Mouse (Mus musculus) spleen, adult 18-20 months (tissue): ENCODE measurements around the gene Cog3.

ENCODE experiments used
- DNase-seq, 2 experiments: peaks; one replicate each; pipeline ENCODE4 v3.0.0; 2022; ENCODE audit warnings: mixed read lengths in 2 of 2

Cog3 gene

DNA sequence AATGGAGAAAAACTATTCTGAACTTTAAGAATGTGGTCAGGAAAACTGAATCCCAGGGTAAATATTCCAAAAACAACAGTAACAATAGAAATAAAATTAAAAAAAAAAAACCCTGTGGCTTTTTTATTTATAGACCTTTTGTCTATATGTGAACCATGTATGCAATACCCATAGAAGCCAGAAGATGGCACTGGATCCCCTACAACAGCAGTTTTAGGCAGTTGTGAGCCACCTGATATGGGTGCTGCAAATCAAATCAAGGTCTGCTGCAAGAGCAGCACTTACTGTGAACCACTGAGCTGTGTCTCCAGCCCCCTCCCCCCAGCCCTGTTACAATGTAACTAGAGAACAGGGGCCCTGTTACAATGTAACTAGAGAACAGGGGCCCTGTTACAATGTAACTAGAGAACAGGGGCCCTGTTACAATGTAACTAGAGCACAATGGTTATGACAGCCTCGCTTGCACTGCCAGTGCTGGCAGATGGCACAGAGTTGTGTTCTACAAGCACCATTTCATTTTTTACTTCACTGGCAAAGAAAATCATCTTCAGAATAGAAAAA is 85.2 kb downstream of the Cog3 start:
- no peak for DNase-seq

DNA sequence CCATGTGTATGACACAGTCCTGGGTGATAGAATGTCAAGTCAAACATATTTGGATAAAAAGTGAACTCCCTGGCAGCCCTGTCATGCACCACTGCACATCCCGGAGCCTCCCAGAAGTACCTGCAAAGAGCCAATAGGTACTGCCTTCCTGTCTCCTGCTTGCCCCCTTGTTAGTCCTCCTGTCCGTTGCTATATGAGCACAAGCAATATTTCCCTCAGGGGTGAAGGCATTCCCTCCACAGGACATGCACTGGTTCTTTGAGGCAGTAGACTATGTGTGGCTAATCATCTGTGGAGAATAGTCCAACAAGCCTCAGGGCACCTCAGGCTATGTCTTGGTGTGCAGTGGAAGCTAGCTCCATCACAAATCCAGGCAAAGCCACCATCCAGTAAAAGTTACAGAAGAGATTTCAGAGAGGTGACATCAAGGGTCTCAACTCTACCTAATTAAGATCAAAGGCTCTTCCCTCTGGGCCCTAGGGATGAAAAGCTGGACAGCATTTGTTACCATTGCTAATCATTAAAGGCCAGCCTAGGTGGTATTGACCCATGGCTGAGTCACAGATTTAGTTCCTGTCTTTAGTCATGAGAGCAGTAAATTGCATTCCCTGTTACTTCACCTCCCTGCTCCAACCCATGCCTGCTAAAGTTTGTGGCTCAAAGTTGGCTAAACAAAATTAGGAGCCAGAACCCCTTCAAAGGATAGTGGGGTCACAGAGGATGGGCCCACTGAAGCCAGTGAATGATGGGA is 88.7 kb downstream of the Cog3 start:
- no peak for DNase-seq

DNA sequence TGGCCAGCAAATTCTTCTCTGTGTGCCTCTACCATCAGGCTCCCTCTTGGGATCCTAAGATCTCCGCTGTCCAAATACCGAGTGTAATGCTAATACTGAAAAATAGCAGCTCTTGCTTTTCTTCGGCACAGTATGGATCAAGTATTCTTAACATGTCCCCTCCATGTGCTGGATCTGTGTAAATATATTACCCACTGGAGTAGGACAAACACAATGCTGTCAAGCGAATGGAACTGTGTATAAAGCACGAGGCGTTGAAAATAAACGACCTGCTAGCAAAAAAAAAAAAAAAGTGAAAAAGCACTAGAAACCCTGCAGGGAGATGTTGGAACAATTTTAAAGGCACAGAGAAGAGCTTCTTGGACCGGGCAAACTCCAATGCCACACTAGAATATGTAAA is 92.8 kb downstream of the Cog3 start:
- DNase-seq = no peak

DNA sequence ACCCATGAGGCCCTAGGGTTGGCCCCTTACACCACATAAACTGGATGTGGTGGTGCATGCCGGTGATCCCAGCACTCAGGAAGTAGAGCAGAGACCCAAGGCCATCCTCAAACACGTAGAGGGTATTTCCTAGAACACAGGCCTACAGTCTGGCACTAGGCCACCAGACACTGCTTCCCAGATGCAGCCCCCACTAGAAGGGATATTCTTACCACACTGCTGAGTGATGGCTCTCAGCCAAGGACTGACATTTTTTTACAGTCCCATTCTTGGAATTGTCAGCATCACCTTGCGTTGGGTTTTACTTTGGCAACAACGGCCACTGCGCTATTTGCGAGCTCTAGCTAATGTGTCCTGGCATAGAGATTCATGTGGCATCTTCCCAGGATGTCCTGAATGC is 93.4 kb downstream of the Cog3 start:
- DNase-seq = no peak
